Mouse (Mus musculus) urinary bladder, postnatal 10 days (tissue): ENCODE data around the gene Map4.
"Not testable (repeated sequence)": the region's sequence is repeated elsewhere in the genome, so short reads cannot be mapped to it uniquely, and the experiment has no call there.

Source experiments
- DNase-seq: peaks from one replicate; pipeline ENCODE4 v3.0.0; 2022; ENCODE audit warnings: low spot score

The Map4 gene

GRCm38 (mm10) chr9:109929131-109929530 lies 2.1 kb upstream of the Map4 start:
- DNase-seq = no peak

- DNase-seq = no peak
Observed at GRCm38 (mm10) chr9:109930063-109930462, 1.2 kb upstream of the Map4 start.

DNA sequence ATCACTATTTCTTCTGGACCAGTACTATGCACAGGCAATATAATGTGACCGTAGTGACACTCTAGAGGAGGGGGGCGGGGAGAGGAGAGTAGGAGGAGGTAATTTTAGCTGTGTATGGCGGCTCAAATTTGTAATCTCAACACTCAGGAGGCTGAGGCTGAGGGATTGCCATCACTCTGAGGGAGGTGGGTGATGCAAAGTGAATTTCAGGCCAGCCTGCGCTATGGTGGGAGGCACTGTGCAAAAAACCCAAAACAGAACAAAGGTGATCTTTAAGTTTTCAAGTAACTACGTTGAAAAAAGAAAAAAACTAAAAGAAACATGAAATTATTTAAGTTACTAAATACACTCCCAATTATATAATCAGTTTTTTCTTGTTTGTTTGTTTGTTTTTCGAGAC lies 508 bp upstream of the Map4 start:
- DNase-seq = no peak

- no peak for DNase-seq
Observed at GRCm38 (mm10) chr9:109932361-109932755, 1.1 kb downstream of the Map4 start.

DNA sequence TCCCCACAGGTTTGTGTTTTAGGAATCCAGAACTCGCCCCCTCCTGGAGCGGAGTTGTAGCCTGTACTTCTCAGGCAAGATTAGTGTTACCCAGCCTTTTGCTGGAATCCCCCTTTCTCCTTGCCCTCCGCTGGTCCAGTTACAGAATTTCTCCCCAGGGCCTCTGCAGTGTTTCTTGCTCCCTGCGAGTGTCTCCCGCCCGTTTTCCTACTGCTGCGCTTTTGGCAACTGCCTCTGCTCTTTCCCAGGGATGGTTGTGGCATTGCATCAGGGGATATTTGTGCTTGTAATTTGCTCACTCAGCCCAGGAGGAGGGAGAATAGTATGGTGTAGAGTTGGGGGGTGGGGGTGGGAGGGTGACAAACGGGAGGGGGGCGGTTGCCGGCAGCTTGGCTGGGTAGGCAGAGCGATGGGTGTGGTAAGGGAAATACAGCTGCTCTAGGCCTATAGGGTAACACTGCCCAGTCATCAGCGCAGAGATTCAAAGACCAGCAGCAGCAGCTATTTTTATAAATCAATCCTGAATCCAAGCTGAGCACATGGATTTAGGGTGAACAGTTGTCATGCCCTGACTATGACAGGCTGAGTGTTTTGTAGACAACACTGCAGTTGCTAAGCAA lies 1.6 kb downstream of the Map4 start:
- DNase-seq = no peak

DNA sequence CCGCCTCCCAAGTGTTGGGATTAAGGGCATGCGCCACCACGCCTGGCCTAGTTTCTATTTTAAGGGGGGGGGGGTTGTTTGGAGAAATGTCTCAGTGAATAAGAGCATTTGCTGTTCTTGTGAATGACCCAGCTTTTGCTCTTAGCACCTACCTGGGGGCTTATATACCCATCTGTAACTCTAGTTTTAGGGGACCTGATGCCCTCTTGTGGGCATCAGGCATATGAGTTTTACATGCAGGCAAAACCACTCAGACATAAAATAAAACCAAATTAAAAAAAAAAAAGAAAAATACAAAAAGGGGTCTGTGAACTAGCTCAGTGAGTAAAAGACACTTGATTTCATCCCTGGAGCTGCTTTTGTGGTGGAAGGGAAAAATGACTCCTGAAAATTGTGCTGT lies 8.1 kb downstream of the Map4 start:
- no peak for DNase-seq

DNA sequence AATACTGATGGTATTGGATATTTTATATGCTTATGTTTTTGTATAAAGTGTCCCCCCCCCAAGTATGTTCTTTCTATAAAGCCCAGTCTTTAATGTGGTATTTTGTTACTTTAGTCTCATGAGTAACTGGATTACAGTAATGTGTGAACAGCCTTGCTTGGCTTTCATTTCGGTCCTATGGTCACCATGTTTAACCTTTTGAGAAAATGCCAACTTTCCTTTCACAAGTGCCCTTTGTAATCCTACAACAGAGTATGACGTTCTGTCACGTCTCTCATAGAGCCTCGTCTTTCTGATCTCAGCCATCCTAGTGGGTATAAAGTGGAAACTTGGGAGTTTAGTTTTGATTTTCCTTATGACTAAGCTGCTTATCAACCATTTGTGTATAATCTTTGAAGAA lies 11.5 kb downstream of the Map4 start:
- no peak for DNase-seq

- no peak for DNase-seq
Observed at GRCm38 (mm10) chr9:109944712-109945111, 13.5 kb downstream of the Map4 start.

DNA sequence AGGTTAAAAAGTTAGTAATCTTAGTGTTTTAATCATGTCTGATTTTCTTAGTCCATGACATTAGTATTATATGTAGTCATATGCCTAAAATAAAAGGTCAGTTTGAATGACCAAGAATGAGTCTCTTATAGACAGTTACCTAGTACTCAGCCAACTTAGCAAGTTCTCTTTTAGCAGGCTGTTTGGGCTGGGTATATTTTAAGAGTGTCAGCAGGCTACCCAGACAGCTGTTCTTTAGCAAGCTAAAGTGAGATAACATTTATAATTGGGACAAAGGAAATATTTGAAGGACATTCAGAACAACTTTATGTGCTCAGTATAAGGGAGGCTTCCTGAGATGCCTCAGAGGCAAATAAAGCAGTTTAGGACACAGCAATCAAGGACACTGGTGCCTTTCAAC lies 17.3 kb downstream of the Map4 start:
- no peak for DNase-seq

DNA sequence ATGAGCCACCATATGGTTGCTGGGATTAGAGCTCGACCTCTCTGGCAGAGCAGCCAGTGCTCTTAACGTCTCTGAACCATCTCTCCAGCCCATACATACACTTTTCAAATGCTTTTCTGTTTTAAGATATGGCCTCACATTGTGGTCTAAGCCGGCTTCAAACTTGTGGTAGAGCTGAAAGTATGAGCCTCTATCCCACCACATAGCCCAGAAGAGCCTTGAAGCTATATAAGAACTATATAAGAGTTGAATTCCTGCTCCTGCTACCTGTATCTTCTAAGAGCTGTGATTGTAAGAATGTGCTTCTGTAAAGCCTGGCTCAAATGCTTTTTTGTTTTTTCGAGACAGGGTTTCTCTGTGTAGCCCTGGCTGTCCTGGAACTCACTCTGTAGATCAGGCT lies 18.5 kb downstream of the Map4 start:
- DNase-seq = no peak

- DNase-seq = no peak
Observed at GRCm38 (mm10) chr9:109953538-109953937, 22.3 kb downstream of the Map4 start.

DNA sequence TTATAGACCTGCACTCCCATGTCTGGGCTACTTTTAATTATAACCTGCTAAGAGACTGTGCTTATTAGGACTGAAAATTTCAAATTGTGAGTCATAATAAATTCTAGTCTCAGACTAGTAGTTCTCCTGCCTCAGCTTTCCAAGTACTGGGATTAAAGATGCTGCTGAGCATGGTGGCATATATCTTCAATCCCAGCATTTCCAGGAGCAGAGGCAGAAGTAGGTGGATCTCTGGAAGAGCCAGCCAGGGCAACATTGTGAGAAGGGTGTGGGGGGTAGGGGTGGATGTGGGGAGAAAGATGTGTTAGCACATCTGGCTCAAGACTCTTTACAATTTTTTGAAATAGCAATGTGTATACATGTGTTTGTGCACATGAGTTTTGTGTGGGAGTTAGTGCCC lies 23.4 kb downstream of the Map4 start:
- no peak for DNase-seq

GRCm38 (mm10) chr9:109959456-109960150 lies 28.3 kb downstream of the Map4 start:
- no peak for DNase-seq

- no peak for DNase-seq
Observed at GRCm38 (mm10) chr9:109960593-109960992, 29.3 kb downstream of the Map4 start.

DNA sequence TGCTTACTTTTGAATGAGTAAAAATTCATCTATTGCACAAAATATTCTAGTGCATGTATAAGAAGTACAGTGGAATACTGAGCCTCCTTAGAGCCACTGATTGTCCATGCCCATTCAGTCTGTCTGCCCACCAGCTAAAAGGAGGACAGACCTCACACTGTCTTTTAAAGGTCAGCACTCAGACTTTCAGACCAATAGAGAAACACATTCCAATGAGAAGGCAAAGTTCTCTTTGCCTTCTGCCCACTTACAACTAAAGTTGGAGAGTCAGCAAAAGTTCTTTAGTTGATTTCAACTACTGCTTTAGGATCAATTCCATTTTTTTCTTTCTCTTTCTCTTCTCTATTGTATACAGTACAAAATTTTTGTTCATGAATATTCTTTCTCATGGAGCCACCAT lies 33.5 kb downstream of the Map4 start:
- DNase-seq = no peak

DNA sequence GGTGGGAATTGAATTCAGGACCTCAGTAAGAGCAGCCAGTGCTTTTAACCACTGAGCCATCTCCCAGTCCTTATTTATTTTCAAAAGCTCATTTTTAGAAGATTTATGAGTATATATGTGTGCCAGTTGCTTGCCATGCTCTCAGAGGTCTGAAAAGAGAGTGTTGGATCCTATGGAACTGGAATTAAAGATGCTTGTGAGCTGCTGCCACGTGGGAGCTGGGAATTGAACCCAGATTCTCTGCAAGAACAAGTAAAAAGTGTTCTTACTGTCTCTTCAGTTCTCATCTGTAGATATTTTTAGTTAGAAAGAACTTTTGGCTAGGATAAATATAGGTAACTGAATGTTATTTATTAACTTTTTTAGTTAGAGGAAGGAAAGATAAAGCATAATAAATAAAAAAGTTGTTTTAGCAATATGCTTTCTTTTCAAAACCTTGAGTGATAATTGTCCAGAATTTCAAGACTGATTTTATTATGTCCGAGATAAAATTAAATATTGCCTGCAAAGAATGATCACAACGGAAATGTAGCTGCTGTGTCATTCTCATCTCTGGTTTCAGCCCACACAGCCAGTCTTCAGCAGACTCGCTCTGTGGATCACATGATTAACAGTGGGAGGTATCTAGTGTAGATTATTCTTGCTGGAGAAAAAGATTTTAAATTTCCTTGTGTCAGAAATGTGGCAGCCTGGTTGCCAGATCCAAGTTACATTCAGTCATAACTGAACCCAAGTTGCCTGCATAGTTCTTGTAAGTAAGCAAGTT lies 37.3 kb downstream of the Map4 start:
- DNase-seq = no peak

- DNase-seq = no peak
Observed at GRCm38 (mm10) chr9:109969181-109969580, 37.9 kb downstream of the Map4 start.

GRCm38 (mm10) chr9:109969792-109970336 lies 38.6 kb downstream of the Map4 start:
- no peak for DNase-seq

DNA sequence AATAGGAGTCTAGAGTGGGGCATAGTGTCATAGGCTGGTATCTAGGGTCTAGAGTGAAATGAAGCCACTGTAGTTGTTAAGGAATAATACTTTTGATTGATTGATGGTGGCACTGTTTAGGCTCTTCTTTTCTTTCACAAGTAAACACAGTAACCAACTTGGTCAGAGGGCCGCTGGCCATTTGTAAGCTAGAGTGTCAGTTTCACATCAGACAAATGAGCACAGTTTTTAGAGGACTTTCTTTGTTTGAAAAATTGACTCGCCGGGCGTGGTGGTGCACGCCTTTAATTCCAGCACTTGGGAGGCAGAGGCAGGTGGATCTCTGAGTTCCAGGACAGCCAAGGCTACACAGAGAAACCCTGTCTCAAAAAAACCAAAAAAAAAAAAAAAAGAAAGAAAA lies 40.5 kb downstream of the Map4 start:
- not testable (repeated sequence) for DNase-seq

DNA sequence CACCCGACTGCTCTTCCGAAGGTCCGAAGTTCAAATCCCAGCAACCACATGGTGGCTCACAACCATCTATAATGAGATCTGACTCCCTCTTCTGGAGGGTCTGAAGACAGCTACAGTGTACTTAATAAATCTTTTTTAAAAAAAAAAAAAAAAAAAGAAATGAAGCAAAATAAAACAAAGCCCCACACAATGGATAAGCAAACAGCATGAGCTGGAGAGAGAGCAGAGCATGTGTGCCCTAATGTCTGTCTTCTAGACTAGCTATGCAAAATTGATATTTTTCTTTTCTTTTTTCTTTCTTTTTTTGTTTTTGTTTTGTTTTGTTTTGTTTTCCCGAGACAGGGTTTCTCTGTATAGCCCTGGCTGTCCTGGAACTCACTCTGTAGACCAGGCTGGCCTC lies 49.0 kb downstream of the Map4 start:
- not testable (repeated sequence) for DNase-seq

DNA sequence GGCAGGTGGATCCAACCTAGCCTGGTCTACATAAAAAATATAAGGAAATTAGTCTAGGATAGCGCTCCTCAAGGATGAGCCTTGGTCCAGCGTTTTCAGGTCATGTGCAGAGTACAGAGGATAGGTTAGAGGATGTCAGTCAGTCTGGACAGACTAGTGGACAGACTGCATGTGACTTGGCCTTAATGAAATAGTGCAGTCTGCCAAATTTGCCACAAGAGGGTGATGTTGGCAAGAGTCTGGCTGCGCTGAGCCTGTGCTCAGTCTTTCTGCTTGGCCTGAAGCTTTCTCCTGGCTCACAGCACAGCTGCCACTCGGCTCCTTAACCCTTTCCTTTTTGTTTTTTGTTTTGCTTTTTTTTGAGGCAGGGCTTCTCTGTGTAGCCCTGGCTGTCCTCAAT lies 54.2 kb downstream of the Map4 start:
- DNase-seq = no peak

DNA sequence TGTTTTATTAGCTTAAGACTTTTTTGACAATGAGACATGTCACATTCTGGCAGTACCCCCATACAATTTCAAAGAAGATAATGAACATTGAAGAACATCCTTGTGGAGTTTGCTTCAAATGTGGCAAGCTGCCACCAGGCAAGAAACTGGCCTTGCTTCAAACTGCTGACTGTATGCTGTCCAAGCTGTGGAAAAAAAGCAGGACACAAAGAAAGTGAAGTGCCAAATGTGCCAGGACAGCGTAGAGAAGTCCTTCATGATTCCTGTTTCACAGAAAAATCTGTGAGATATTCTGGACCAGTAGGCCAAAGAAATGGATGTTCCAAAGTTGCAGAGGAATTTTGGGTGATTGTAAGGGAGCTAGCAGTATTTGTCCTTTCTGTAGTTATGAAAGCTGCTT lies 57.8 kb downstream of the Map4 start:
- DNase-seq = no peak

GRCm38 (mm10) chr9:109997441-109997840 lies 66.2 kb downstream of the Map4 start:
- DNase-seq = no peak
